Mouse (Mus musculus): Measurements from ENCODE around the gene Brf1.
A peak's percentile ranks its signal among the peaks of the same experiment; 100 is the strongest.

Gene Brf1

DNA sequence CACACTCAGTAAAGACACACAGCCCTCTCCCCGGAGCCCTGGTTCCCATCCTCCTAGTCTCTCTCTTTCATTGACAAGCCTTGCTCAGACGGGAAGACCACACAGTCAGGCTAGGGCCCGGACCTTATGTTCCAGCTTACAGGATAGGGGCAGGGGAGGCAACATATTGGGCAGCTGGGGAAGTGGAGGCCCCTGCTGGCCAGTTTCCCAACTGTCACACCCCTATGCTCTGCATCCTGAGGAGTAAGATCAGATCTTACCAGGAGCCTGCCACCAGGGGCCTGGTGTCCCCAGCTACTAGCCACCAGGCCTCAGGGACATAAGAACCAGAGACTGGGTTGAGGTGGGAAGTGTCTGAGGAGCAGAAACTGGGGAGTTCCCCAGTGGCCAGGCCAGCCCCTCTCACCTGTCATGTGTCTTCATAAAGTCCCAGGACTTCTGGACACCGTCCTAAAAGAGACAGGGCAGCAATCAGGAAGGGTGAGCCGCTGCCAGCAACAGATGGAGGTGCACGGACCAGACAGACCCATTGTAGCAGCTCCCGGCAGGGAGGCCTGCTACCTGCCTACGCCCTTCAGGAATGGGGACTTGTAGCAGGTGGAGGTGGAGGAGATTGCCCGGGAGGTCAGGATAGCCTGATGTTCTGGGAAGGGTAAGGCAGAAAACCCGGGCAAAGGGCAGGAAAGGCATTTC is 61.5 kb downstream of the Brf1 start:
- peak; percentile 81 for DNase-seq (ENCODE audit: low spot score)

- DNase-seq (ENCODE audit: low spot score), result no peak
Observed at GRCm38 (mm10) chr12:112938366-112938765, 62.1 kb downstream of the Brf1 start.

DNA sequence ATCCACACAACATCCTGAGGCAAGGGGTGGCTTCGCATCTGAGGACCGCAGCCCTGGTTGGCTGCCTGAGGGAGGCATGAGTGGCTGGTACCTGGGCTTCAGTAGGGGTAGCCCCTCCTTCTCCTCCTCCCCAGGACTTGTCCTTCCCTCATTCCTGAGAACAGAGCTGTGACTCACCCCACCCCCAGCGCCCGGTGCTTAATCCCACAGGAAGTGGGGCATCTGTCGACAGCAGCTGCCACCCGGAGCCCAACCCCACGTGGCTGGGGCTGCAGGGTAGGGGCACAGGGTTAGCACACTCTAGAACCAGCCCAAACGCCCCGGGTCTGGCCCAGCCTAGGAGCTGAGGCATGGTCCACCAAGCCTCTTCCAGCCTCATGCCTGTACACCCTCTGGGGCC is 62.6 kb downstream of the Brf1 start:
- DNase-seq (ENCODE audit: low spot score), result no peak

GRCm38 (mm10) chr12:112932647-112933046 is 67.9 kb downstream of the Brf1 start:
- DNase-seq (ENCODE audit: low spot score), result no peak

DNA sequence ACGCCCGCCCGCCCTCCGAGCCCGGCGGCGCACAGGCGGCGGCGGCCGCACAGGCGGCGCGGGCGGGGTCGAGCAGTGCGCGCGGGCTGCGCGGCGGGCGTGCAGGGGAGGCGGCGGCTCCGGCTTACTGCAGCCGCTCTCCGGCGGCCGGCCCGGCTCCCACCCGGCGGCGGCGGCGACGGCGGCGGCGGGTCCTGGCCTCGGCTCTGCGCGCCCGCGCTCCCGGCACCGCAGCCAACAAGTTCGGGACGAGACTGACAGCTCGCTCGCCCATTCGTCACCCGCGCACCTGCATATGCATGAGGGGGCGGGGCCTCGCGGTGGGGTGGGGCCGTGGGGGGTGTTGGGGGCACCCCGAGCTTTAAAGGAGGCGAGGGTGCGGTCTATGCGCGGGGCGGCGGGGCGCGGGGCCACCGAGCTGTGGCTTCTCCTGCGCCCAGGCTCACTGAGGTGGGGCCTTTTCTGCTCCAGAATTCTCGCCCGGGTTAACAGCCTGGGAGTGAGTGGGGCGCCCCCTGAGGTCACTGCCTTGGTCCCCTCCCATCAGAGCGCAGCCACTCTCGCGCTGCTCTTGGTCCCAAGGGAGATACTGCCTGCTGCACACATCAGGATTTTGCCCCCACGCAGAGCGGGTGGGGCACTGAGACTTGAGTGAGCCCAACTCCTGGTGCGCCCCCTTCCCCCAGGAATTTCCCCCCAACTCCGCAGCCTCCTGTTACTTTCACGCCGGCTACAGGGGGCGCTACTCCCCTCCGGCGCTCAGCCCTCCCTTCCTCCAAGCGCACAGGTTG is 70.7 kb downstream of the Brf1 start, which contains the start of gene Jag2:
Gene Jag2, minus strand, starts transcription at position 215 of the 791 bp plus-strand sequence.
- peak; percentile 72 for DNase-seq (ENCODE audit: low spot score)

- peak; percentile 61 for DNase-seq (ENCODE audit: low spot score)
Observed at GRCm38 (mm10) chr12:112928401-112929241, 71.9 kb downstream of the Brf1 start.

GRCm38 (mm10) chr12:112927265-112927664 is 73.2 kb downstream of the Brf1 start:
- no peak for DNase-seq (ENCODE audit: low spot score)

DNA sequence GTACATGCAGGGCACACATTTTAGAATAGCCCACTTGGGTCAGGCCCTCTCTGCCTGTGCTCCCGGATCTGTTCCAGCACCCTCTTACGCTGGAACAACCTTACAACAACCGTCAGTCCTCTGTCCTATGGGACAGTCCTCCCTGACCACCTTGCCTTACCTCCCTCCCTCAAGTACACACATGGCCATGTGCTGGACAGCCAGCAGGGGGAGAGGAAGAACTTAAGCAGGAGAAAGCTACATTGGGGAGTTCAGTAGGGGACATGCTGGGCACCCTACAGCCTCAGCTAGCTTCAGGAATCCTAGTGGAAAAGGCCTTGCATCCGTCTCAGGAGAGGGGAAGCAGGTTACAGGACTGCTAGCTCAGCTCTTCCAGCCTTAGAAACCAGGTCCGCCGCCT is 74.6 kb downstream of the Brf1 start:
- DNase-seq (ENCODE audit: low spot score), result no peak

DNA sequence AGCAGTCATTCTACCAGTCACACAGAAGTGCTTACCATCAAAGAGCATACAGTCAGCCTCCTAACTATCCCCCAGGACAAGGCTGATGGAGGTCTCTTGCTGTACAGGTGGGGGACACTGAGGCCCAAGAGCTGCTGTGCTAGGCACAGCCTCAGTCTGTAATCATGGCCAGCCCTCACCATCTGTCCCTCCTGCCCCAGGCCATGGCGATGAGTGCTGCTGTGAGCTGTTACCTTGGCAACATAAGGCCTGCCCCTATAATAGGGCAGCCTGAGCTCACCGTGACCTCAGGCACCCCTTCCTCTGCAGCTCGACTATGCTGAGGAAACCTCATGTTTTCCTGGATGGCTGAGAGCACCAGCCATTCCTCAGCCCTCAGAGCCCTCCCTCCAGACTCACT is 78.0 kb downstream of the Brf1 start:
- peak; percentile 55 for DNase-seq (ENCODE audit: low spot score)

DNA sequence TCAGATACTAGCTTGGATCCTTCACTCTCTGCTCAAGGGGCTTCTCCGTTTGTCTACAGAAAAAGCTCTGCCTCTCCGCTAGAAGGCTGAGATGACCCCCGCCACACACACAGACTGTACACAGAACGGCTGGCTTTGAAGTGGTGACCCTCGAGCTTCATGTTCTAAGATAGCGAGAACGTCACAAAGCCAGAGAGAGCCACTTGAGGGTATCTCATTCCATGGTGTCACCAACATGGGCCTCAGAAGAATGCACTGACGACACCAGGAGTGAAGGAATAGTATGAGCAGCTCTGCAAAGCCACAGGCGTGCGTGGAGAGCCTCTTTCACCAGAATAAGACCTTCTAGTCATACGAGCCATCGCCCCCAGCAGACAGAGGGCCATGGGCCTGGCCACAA is 79.0 kb downstream of the Brf1 start:
- DNase-seq (ENCODE audit: low spot score), result no peak

- DNase-seq (ENCODE audit: low spot score), result no peak
Observed at GRCm38 (mm10) chr12:112917906-112918305, 82.6 kb downstream of the Brf1 start.

GRCm38 (mm10) chr12:112917486-112917885 is 83.0 kb downstream of the Brf1 start:
- DNase-seq (ENCODE audit: low spot score), result no peak

- DNase-seq (ENCODE audit: low spot score), result no peak
Observed at GRCm38 (mm10) chr12:112916698-112917400, 83.7 kb downstream of the Brf1 start.

DNA sequence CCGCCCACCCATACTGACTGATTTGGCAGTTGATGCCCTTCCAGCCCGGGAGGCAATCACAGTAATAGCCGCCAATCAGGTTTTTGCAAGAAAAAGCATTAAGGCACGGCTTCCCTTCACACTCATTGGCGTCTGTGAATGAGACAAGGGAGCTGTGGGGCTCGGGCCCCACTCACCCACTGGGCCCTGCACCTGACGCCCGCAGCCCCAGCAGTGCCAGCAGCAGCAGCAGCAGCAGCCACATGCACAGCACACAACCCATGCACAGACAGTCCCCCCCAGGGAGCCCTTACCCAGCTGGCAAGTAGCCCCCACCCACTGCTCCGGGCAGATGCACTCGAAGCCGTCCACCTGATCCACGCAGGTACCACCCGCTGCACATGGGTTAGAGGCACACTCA is 84.9 kb downstream of the Brf1 start:
- DNase-seq (ENCODE audit: low spot score), result no peak

GRCm38 (mm10) chr12:112914527-112914926 is 86.0 kb downstream of the Brf1 start:
- DNase-seq (ENCODE audit: low spot score), result no peak

- DNase-seq (ENCODE audit: low spot score), result no peak
Observed at GRCm38 (mm10) chr12:112912951-112913745, 87.4 kb downstream of the Brf1 start.

GRCm38 (mm10) chr12:112911701-112912100 is 88.8 kb downstream of the Brf1 start:
- DNase-seq (ENCODE audit: low spot score), result no peak
